Mouse (Mus musculus) cerebellum, adult 9-11 months (tissue): ENCODE data around the gene Spsb4.
"Not testable (repeated sequence)": the region's sequence is repeated elsewhere in the genome, so short reads cannot be mapped to it uniquely, and the experiment has no call there.

Experiments used
- DNase-seq: peaks from one replicate; pipeline ENCODE4 v3.0.0; 2022

Gene Spsb4

GRCm38 (mm10) chr9:96944517-96944916 is 74.1 kb downstream of the Spsb4 start:
- DNase-seq, result no peak

GRCm38 (mm10) chr9:96942975-96943374 is 75.7 kb downstream of the Spsb4 start:
- DNase-seq, result no peak

GRCm38 (mm10) chr9:96938887-96939286 is 79.8 kb downstream of the Spsb4 start:
- DNase-seq, result no peak

- not testable (repeated sequence) for DNase-seq
Observed at GRCm38 (mm10) chr9:96936427-96936826, 82.2 kb downstream of the Spsb4 start.

- no peak for DNase-seq
Observed at GRCm38 (mm10) chr9:96935556-96936300, 82.9 kb downstream of the Spsb4 start.

GRCm38 (mm10) chr9:96934816-96935215 is 83.8 kb downstream of the Spsb4 start:
- DNase-seq, result no peak

- no peak for DNase-seq
Observed at GRCm38 (mm10) chr9:96932751-96933150, 85.9 kb downstream of the Spsb4 start.

- DNase-seq, result no peak
Observed at GRCm38 (mm10) chr9:96923577-96924316, 94.9 kb downstream of the Spsb4 start.

- no peak for DNase-seq
Observed at GRCm38 (mm10) chr9:96923119-96923518, 95.5 kb downstream of the Spsb4 start.

GRCm38 (mm10) chr9:96916620-96917538 is 101.8 kb downstream of the Spsb4 start:
- DNase-seq, result peak; percentile 93

- DNase-seq, result peak; percentile 18
Observed at GRCm38 (mm10) chr9:96916076-96916475, 102.6 kb downstream of the Spsb4 start.

GRCm38 (mm10) chr9:96914851-96915250 is 103.8 kb downstream of the Spsb4 start:
- no peak for DNase-seq

GRCm38 (mm10) chr9:96914005-96914404 is 104.6 kb downstream of the Spsb4 start:
- DNase-seq, result no peak

GRCm38 (mm10) chr9:96909503-96909902 is 109.1 kb downstream of the Spsb4 start:
- DNase-seq, result no peak

- DNase-seq, result no peak
Observed at GRCm38 (mm10) chr9:96908737-96909136, 109.9 kb downstream of the Spsb4 start.

GRCm38 (mm10) chr9:96904360-96905355 is 114.0 kb downstream of the Spsb4 start:
- DNase-seq, result no peak

GRCm38 (mm10) chr9:96899717-96900116 is 118.9 kb downstream of the Spsb4 start:
- DNase-seq, result no peak

- DNase-seq, result no peak
Observed at GRCm38 (mm10) chr9:96899004-96899403, 119.6 kb downstream of the Spsb4 start.

GRCm38 (mm10) chr9:96896690-96897089 is 122.0 kb downstream of the Spsb4 start:
- DNase-seq, result no peak

- DNase-seq, result no peak
Observed at GRCm38 (mm10) chr9:96893582-96893981, 125.1 kb downstream of the Spsb4 start.
